Mouse (Mus musculus) embryo, embryonic 9.5 days (tissue): ENCODE data around the gene Mras.
A peak's percentile ranks its signal among the peaks of the same experiment; 100 is the strongest.

Experiments used
- DNase-seq: peaks from one replicate; pipeline ENCODE4 v3.0.0-alpha.2; 2017; ENCODE audit errors: extremely low spot score

Mras gene

GRCm38 (mm10) chr9:99440941-99441340 is 3.8 kb upstream of the Mras start:
- no peak for DNase-seq

- DNase-seq: no peak
Observed at GRCm38 (mm10) chr9:99439064-99439463, 1.9 kb upstream of the Mras start.

- no peak for DNase-seq
Observed at GRCm38 (mm10) chr9:99437781-99438565, 792 bp upstream of the Mras start.

GRCm38 (mm10) chr9:99436182-99437030 is 775 bp downstream of the Mras start:
- peak; percentile 64 for DNase-seq

GRCm38 (mm10) chr9:99435619-99436181 is 1.5 kb downstream of the Mras start:
- no peak for DNase-seq

- no peak for DNase-seq
Observed at GRCm38 (mm10) chr9:99434892-99435618, 2.1 kb downstream of the Mras start.

- DNase-seq: no peak
Observed at GRCm38 (mm10) chr9:99432478-99432877, 4.7 kb downstream of the Mras start.

GRCm38 (mm10) chr9:99431963-99432362 is 5.2 kb downstream of the Mras start:
- no peak for DNase-seq

GRCm38 (mm10) chr9:99431346-99431745 is 5.8 kb downstream of the Mras start:
- no peak for DNase-seq

GRCm38 (mm10) chr9:99430806-99431205 is 6.4 kb downstream of the Mras start:
- no peak for DNase-seq

- DNase-seq: no peak
Observed at GRCm38 (mm10) chr9:99429845-99430244, 7.3 kb downstream of the Mras start.

GRCm38 (mm10) chr9:99428601-99429331 is 8.4 kb downstream of the Mras start:
- DNase-seq: no peak

- no peak for DNase-seq
Observed at GRCm38 (mm10) chr9:99425262-99425661, 11.9 kb downstream of the Mras start.

GRCm38 (mm10) chr9:99424574-99424863 is 12.7 kb downstream of the Mras start:
- no peak for DNase-seq

- no peak for DNase-seq
Observed at GRCm38 (mm10) chr9:99423692-99424573, 13.2 kb downstream of the Mras start.

GRCm38 (mm10) chr9:99421914-99422313 is 15.3 kb downstream of the Mras start:
- no peak for DNase-seq

GRCm38 (mm10) chr9:99419951-99420701 is 17.1 kb downstream of the Mras start:
- DNase-seq: no peak

- no peak for DNase-seq
Observed at GRCm38 (mm10) chr9:99418377-99418776, 18.8 kb downstream of the Mras start.

GRCm38 (mm10) chr9:99417288-99417846 is 19.8 kb downstream of the Mras start:
- DNase-seq: no peak
